Mouse (Mus musculus): ENCODE measurements around the gene Ccdc114. TPM values are rescaled to one million over a fixed set of nuclear protein-coding genes. Genes with fewer than 3 reads are reported as not detected.

Ccdc114 gene
- polyA plus RNA-seq, 1 experiment from 2014 or later = 8.4 TPM

DNA sequence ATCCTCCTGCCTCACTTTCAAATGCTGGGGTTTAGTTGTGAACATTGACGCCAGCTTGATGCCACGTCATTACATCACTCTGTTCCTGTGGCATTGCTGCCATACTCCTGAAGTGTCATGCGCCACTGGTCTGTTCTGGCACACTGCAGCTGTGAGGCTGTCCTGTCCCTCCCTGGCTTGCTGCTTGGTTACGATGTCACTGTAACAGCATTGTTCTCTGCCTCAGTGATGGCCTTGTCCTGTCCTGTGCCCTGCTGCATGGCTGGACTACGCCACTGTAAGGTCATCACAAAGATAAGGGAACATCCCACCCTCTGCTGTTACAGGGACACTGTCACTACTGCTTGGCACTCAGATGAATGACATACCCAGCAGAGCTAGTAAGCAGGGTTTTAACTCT is 57.7 kb downstream of the Ccdc114 start:
- ATAC-seq (replicated peaks; ENCODE audit: low FRiP score, low read depth) = no peak
- H3K27ac ChIP-seq = no peak overlapping the region
- no peak for DNase-seq (ENCODE audit: low spot score)
- no peak for TF ChIP-seq CTCF (IDR thresholded peaks at IDR 0.05; ENCODE audit: low read depth)
- no peaks in the 10 kb centered on the region for H3K9me3 ChIP-seq (replicated peaks; ENCODE audit: low read length)
- no peak overlapping the region for H3K4me2 ChIP-seq (ENCODE audit: low read length)
- H3K4me3 ChIP-seq (replicated peaks; ENCODE audit: low read depth, low read length) = no peak overlapping the region
- no peaks in the 10 kb centered on the region for H3K36me3 ChIP-seq (ENCODE audit: insufficient read depth, low read length)
- no peak overlapping the region for H3K9ac ChIP-seq (ENCODE audit: low read depth, low read length)
- no peaks in the 10 kb centered on the region for H3K27me3 ChIP-seq (ENCODE audit: insufficient read depth, low read length)
- 79% methylated on average over 5 of the region's 5 CpGs for WGBS
- H3K4me1 ChIP-seq (replicated peaks; ENCODE audit: insufficient read depth, low read length) = no peaks in the 10 kb centered on the region

- Histone ChIP-seq H3K36me3 (ENCODE audit: insufficient read depth, low read length) (no peaks in the 10 kb centered on the region), H3K9me3 (replicated peaks; ENCODE audit: low read length) (no peaks in the 10 kb centered on the region), H3K4me1 (replicated peaks; ENCODE audit: insufficient read depth, low read length) (no peaks in the 10 kb centered on the region), H3K4me2 (ENCODE audit: low read length) (no peak overlapping the region), H3K27me3 (ENCODE audit: insufficient read depth, low read length) (no peaks in the 10 kb centered on the region), H3K27ac (no peak overlapping the region), H3K9ac (ENCODE audit: low read depth, low read length) (no peak overlapping the region), H3K4me3 (replicated peaks; ENCODE audit: low read depth, low read length) (no peak overlapping the region)
- ATAC-seq (replicated peaks; ENCODE audit: low FRiP score, low read depth) (no peak), DNase-seq (ENCODE audit: low spot score) (no peak)
- TF ChIP-seq CTCF (IDR thresholded peaks at IDR 0.05; ENCODE audit: low read depth) = no peak
- 77% methylated on average over 6 of the region's 6 CpGs for WGBS
Observed at GRCm38 (mm10) chr7:45986893-45987292, 63.0 kb downstream of the Ccdc114 start.

- Histone ChIP-seq H3K27ac (no peak overlapping the region), H3K36me3 (ENCODE audit: insufficient read depth, low read length) (no peaks in the 10 kb centered on the region), H3K9me3 (replicated peaks; ENCODE audit: low read length) (no peaks in the 10 kb centered on the region), H3K4me1 (replicated peaks; ENCODE audit: insufficient read depth, low read length) (no peaks in the 10 kb centered on the region), H3K9ac (ENCODE audit: low read depth, low read length) (no peak overlapping the region), H3K4me2 (ENCODE audit: low read length) (no peak overlapping the region), H3K27me3 (ENCODE audit: insufficient read depth, low read length) (no peaks in the 10 kb centered on the region), H3K4me3 (replicated peaks; ENCODE audit: low read depth, low read length) (no peak overlapping the region)
- no peak for DNase-seq (ENCODE audit: low spot score)
- TF ChIP-seq CTCF (IDR thresholded peaks at IDR 0.05; ENCODE audit: low read depth) = no peak
- ATAC-seq (replicated peaks; ENCODE audit: low FRiP score, low read depth) = no peak
- WGBS = 89% methylated on average over 1 of the region's 1 CpGs
Observed at GRCm38 (mm10) chr7:45988344-45988743, 64.5 kb downstream of the Ccdc114 start.

DNA sequence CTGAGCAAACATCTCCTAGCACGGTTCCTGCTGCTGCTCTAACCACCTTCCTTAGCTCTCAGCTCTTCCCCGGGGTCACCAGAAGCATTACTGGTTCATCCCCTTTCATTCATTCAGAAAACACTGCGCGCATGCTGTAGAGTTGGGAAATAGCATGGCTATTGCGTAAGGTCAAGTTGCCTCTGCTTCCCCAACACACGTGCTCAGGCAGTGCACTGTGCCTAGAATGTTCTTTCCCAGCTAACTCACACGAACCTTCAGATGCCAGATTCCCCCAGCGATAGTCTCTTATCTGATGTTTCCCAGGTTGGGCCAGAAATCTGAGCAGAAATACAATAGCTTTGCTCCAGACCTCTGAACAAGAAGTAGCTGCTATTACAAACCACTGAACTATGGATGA is 68.6 kb downstream of the Ccdc114 start:
- H3K9me3 ChIP-seq (replicated peaks; ENCODE audit: low read length) = no peaks in the 10 kb centered on the region
- no peak for TF ChIP-seq CTCF (IDR thresholded peaks at IDR 0.05; ENCODE audit: low read depth)
- ATAC-seq (replicated peaks; ENCODE audit: low FRiP score, low read depth) (no peak), DNase-seq (ENCODE audit: low spot score) (no peak)
- H3K4me3 ChIP-seq (replicated peaks; ENCODE audit: low read depth, low read length) = no peak overlapping the region
- 84% methylated on average over 8 of the region's 8 CpGs for WGBS
- H3K9ac ChIP-seq (ENCODE audit: low read depth, low read length) = no peak overlapping the region
- H3K4me1 ChIP-seq (replicated peaks; ENCODE audit: insufficient read depth, low read length) = no peaks in the 10 kb centered on the region
- H3K36me3 ChIP-seq (ENCODE audit: insufficient read depth, low read length) = no peaks in the 10 kb centered on the region
- no peak overlapping the region for H3K27ac ChIP-seq
- no peak overlapping the region for H3K4me2 ChIP-seq (ENCODE audit: low read length)
- H3K27me3 ChIP-seq (ENCODE audit: insufficient read depth, low read length) = no peaks in the 10 kb centered on the region

Other genes starting within 250 kb of the Ccdc114 start
- 0.18 and 0.23 TPM in 2 replicates for gene Ntn5, start 240.1 kb upstream of the Ccdc114 start, polyA plus RNA-seq (2015; fragmentation: Nextera tagmentation; extraction: Ambion mirVana)
- 0.13 and 0.32 TPM in 2 replicates for gene Sec1, start 229.7 kb upstream of the Ccdc114 start, polyA plus RNA-seq (2015; fragmentation: Nextera tagmentation; extraction: Ambion mirVana)
- gene Car11, start 224.2 kb upstream of the Ccdc114 start, polyA plus RNA-seq (2015; fragmentation: Nextera tagmentation; extraction: Ambion mirVana) = 7.5 and 8.9 TPM in 2 replicates
- 8.4 and 8.6 TPM in 2 replicates for gene Dbp, start 219.0 kb upstream of the Ccdc114 start, polyA plus RNA-seq (2015; fragmentation: Nextera tagmentation; extraction: Ambion mirVana)
- 1,049 and 1,142 TPM in 2 replicates for gene Rpl18, start 208.6 kb upstream of the Ccdc114 start, polyA plus RNA-seq (2015; fragmentation: Nextera tagmentation; extraction: Ambion mirVana)
- 20.8 and 22.3 TPM in 2 replicates for gene Sphk2, start 206.1 kb upstream of the Ccdc114 start, polyA plus RNA-seq (2015; fragmentation: Nextera tagmentation; extraction: Ambion mirVana)
- gene Fam83e, start 202.9 kb upstream of the Ccdc114 start, polyA plus RNA-seq (2015; fragmentation: Nextera tagmentation; extraction: Ambion mirVana) = 0.23 and 0.28 TPM in 2 replicates
- not detected in 2 replicates for gene Spaca4, start 198.3 kb upstream of the Ccdc114 start, polyA plus RNA-seq (2015; fragmentation: Nextera tagmentation; extraction: Ambion mirVana)
- 0.59 and 0.91 TPM in 2 replicates for gene Lmtk3, start 140.3 kb upstream of the Ccdc114 start, polyA plus RNA-seq (2015; fragmentation: Nextera tagmentation; extraction: Ambion mirVana)
- gene Sult2b1, start 139.4 kb upstream of the Ccdc114 start, polyA plus RNA-seq (2015; fragmentation: Nextera tagmentation; extraction: Ambion mirVana) = 3.7 and 3.9 TPM in 2 replicates
- gene Cyth2, start 109.5 kb upstream of the Ccdc114 start, polyA plus RNA-seq (2015; fragmentation: Nextera tagmentation; extraction: Ambion mirVana) = 99.2 and 105 TPM in 2 replicates
- gene Kcnj14, start 99.3 kb upstream of the Ccdc114 start, polyA plus RNA-seq (2015; fragmentation: Nextera tagmentation; extraction: Ambion mirVana) = 0.80 and 1.3 TPM in 2 replicates
- gene Grwd1, start 93.1 kb upstream of the Ccdc114 start, polyA plus RNA-seq (2015; fragmentation: Nextera tagmentation; extraction: Ambion mirVana) = 50.6 and 53.5 TPM in 2 replicates
- gene Kdelr1, start 51.3 kb upstream of the Ccdc114 start, polyA plus RNA-seq (2015; fragmentation: Nextera tagmentation; extraction: Ambion mirVana) = 81.3 and 84.5 TPM in 2 replicates
- gene Grin2d, start 45.7 kb upstream of the Ccdc114 start, polyA plus RNA-seq (2015; fragmentation: Nextera tagmentation; extraction: Ambion mirVana) = 0.29 and 0.32 TPM in 2 replicates
- gene Syngr4, start 27.4 kb upstream of the Ccdc114 start, polyA plus RNA-seq (2015; fragmentation: Nextera tagmentation; extraction: Ambion mirVana) = 0.96 and 1.6 TPM in 2 replicates
- 6.2 and 6.7 TPM in 2 replicates for gene Tmem143, start 27.1 kb upstream of the Ccdc114 start, polyA plus RNA-seq (2015; fragmentation: Nextera tagmentation; extraction: Ambion mirVana)
- gene Emp3, start 2.7 kb upstream of the Ccdc114 start, polyA plus RNA-seq (2015; fragmentation: Nextera tagmentation; extraction: Ambion mirVana) = 170 and 171 TPM in 2 replicates
- gene Abcc6, start 106.2 kb downstream of the Ccdc114 start, polyA plus RNA-seq (2015; fragmentation: Nextera tagmentation; extraction: Ambion mirVana) = 0.33 and 0.47 TPM in 2 replicates
- 27.2 and 30.3 TPM in 2 replicates for gene Nomo1, start 109.6 kb downstream of the Ccdc114 start, polyA plus RNA-seq (2015; fragmentation: Nextera tagmentation; extraction: Ambion mirVana)
- gene Kcnj11, start 176.7 kb downstream of the Ccdc114 start, polyA plus RNA-seq (2015; fragmentation: Nextera tagmentation; extraction: Ambion mirVana) = 0.18 and 0.33 TPM in 2 replicates